Mouse (Mus musculus): ENCODE measurements around the gene Ppp2r3a.

The Ppp2r3a gene

GRCm38 (mm10) chr9:101250981-101251643 lies 483 bp downstream of the Ppp2r3a start:
- peak; percentile 92 for DNase-seq (ENCODE audit: low spot score)

- no peak for DNase-seq (ENCODE audit: low spot score)
These were observed 1.1 kb downstream of the Ppp2r3a start for GRCm38 (mm10) chr9:101250486-101250885.

DNA sequence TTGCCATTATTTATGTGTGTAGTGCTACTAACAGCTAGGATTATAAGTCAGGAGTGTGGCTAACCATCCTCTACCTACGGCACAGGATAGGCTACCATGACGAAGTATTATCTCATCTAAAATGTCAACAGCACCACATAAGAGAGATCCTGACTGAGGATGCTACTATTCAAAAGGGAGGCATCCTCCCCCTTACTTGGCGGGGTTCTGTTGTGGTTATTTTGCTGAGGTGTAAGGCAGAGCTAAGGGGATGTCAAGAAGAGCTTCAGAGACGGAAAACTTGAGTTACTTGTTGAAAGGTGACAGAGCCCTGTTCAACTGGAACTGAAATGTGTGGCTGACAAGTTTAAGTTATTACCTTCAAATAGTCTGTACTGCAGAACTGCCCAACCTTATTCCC lies 2.0 kb downstream of the Ppp2r3a start:
- no peak for DNase-seq (ENCODE audit: low spot score)

- no peak for DNase-seq (ENCODE audit: low spot score)
These were observed 4.1 kb downstream of the Ppp2r3a start for GRCm38 (mm10) chr9:101247541-101247940.

DNA sequence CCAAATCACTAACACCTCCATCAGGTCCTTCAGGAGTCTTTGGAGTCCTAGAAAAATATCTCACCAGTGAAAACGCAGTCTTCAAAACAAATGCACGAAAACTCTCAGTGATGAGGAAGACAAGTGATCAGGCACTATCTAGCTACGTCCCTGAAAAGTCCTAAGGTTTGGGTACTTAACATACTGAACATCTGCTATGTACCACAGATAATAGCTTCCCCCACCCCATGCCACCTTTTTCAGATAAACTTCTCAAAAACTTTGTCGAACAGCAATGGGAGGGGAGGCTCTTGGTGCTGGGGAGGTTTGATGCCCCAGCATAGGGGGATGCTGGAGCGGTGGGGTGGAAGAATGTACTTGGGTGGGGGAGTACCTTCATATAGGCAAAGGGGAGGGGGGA lies 6.1 kb downstream of the Ppp2r3a start:
- no peak for DNase-seq (ENCODE audit: low spot score)

GRCm38 (mm10) chr9:101243711-101244110 lies 7.9 kb downstream of the Ppp2r3a start:
- DNase-seq (ENCODE audit: low spot score) = no peak

DNA sequence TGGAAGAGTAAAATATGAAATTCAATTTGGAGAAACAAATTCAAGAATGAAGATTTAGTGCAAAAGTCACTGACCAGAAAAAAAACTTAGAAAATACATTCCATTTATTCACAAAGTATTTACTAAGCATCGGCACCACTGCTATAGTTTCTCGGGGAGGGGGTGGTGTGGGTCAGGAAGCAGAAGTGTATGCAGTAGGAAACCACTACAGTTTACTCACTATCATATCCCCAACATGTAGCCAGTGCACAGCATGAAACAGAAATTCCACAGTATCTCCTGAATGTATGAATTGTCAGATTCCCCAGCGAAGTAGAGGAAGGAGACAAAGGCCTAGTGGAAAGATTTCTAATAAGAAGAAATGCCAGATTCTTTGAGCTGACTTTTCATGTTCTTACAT lies 11.4 kb downstream of the Ppp2r3a start:
- no peak for DNase-seq (ENCODE audit: low spot score)

DNA sequence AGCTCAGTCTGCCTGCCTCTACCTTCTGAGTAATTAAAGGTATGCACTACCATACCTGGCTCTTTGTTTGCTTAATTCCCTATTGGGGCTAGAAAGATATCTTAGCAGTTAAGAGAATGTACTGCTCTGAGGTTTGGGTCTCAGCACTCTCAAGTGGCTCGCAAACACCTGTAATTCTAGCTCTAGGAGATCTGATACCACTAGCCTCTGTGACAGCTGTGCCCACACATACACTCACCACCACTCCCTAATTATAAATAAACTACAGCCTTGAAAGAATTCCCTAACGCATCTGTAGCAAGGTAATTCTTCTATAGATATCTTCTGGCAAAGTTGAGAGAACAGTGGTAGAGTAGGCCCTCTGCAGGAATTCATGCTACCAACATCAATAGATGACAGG lies 15.8 kb downstream of the Ppp2r3a start:
- DNase-seq (ENCODE audit: low spot score) = no peak

DNA sequence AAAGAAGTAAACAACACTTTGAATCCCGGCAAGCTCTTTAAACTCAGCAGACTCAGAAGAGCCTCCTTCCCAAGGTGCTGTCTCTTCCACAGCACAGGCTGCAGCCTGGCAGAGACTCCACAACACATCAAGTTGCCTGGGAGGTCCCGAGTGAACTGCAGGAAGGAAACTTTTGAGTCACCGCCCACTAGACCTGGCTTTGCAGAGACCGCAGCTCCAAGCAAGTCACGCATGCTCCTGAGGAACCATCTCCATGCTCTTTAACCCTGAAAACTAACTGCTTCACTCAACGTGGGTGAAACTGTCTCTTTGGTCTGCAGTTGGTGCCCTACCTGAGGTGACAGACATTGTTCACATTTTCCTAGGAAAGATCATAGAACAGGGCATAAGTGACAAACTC lies 19.6 kb downstream of the Ppp2r3a start:
- no peak for DNase-seq (ENCODE audit: low spot score)

DNA sequence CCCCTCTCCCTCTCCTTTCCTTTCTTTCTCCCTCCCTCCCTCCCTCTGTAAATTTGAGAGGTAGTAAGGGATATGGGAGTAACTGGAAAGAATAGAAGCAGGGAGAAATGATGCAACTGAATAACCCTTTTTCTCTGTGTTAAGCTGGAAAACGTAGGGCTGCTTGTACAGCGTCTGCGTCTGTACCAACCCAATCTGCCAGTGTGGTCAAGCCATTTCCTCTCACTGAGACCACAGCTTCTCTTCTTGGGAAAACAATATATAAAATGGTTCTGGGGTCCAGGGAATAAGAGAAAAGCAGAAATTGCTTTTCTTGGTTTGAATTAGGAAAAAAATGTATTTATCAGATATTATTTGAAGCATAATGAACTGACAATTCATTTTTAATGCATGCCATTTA lies 21.6 kb downstream of the Ppp2r3a start:
- no peak for DNase-seq (ENCODE audit: low spot score)

DNA sequence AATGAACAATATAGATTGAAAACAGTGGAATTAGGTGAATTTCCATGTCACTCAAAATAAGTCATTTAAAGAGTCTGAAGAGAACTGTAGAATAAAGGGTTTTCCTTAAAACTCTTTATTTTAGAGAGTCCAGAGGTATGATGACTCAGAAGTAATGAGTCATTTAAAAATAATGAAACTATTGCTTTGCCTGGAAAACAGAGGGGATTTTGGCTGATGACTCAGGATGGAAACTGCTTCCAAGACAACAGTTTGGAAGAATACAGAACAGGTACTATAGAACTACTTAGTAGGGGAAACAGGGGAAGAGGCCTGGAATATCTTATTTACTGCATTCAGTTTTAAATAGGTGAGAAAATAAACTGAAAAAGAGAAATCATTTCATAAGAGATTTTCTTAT lies 22.7 kb downstream of the Ppp2r3a start:
- no peak for DNase-seq (ENCODE audit: low spot score)

DNA sequence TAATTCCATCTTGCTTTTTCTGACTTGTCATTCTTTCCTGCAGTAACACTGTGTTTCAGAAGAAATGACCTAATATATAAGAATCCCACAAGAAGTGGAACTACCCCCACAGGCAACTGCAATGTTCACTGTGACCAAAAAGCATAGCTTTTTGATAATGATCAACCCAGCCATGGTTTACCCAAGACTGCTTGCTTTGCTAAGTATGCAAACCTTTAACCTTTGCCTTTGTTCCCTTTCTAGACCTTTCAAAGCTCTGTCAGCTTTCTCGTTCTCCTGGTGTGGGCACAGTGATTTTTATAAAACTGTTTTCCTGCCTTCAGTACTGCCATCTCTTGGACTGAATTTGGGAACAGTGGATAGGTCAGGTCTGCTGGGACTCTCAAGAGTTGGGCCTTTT lies 43.6 kb downstream of the Ppp2r3a start:
- peak; percentile 70 for DNase-seq (ENCODE audit: low spot score)

- no peak for DNase-seq (ENCODE audit: low spot score)
These were observed 45.1 kb downstream of the Ppp2r3a start for GRCm38 (mm10) chr9:101206516-101206915.

GRCm38 (mm10) chr9:101205216-101205615 lies 46.4 kb downstream of the Ppp2r3a start:
- no peak for DNase-seq (ENCODE audit: low spot score)

GRCm38 (mm10) chr9:101204059-101204458 lies 47.5 kb downstream of the Ppp2r3a start:
- no peak for DNase-seq (ENCODE audit: low spot score)

DNA sequence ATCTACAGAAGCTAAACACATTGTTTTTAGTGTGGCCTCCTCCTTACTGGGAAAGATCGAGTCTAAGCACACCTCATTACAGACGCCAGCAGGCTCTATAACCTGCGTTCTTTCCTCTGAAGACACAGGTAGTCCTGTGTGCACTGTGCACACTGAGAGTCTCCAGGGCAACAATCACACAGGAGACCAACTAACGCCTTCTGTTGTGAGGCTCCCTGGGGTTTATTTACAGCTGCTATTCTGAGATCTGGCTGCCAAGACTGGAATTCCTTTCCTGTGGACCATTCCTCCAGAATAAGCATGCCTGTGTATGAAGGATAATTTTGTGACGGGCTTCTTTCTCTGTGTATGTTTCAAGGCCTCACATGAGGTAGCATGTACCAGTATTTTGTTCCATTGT lies 51.0 kb downstream of the Ppp2r3a start:
- no peak for DNase-seq (ENCODE audit: low spot score)

DNA sequence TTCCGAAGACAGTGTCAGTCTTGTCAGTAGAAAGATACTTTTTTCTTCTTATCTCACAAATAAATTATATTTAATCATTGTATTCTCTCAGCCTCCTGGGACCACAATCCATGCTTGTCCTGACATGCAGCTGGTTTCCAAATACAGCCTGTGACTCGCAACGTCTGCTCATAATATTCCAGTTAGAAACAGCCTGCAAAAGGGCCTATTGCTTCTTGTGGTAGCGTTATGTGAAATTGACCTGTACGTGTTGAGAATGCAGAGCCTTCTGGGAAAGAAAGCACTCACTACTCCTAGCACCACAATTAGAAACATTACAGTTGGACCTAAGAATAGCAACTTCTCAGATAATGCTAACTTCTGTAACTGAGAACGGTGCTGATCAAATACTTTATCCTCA lies 52.8 kb downstream of the Ppp2r3a start:
- no peak for DNase-seq (ENCODE audit: low spot score)

DNA sequence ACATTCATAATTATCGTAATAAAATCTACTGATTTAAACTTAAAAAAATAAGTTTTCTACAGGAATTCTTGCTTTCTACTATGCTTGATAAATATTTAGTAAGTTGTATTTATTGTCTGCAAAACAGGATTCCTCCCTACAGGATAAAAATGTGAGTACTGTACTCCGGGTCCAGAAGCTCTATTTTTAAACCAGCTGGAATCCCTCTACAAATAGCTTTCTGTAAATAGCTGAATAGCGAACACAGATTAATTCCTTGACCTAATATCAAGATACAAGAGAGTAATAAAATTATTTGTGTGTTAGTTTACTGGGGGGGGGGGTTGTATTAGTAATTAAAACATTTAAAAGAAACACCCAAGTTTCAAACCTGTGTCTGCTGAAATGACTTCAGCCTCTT lies 53.3 kb downstream of the Ppp2r3a start:
- no peak for DNase-seq (ENCODE audit: low spot score)

- DNase-seq (ENCODE audit: low spot score) = peak; percentile 76
These were observed 69.5 kb downstream of the Ppp2r3a start for GRCm38 (mm10) chr9:101181962-101182701.

GRCm38 (mm10) chr9:101181291-101181690 lies 70.3 kb downstream of the Ppp2r3a start:
- DNase-seq (ENCODE audit: low spot score) = no peak

DNA sequence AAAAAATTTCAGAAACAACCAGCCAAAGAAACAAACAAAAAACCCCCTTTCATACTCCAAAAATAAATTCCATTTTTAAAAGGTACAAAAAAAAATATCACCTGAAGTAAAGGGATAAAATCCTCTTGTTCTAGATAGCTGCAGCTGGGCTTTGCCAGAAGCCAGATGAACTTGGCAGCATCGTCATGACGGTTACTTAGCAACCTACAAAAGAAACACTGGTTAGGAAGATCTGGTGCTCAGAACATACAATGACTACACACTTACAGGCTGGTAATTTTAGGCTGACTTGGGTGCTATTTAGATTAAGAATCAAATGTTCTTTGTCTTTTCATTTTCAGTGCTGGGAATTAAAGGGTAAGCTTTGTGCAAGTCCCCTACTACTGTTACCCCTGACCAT lies 71.4 kb downstream of the Ppp2r3a start:
- DNase-seq (ENCODE audit: low spot score) = no peak

DNA sequence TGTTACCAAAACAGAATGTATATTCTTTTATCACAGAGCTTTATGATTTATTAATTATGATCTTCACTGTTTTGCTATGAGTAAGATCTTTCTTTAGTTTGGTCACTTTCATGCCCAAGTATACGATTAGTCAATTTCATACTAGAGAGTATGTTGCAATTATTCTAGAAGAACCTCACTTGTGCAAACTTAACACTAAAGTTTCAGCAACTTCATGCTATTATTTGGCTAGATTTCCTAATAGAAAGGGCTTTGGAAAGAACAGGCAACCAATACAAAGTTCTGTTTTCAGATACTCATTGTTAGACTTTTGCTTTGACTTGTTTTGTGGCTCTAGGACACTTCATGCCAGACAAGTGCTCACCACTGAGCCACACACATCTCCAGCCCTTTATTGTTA lies 91.0 kb downstream of the Ppp2r3a start:
- DNase-seq (ENCODE audit: low spot score) = no peak

GRCm38 (mm10) chr9:101160092-101160491 lies 91.5 kb downstream of the Ppp2r3a start:
- DNase-seq (ENCODE audit: low spot score) = no peak

DNA sequence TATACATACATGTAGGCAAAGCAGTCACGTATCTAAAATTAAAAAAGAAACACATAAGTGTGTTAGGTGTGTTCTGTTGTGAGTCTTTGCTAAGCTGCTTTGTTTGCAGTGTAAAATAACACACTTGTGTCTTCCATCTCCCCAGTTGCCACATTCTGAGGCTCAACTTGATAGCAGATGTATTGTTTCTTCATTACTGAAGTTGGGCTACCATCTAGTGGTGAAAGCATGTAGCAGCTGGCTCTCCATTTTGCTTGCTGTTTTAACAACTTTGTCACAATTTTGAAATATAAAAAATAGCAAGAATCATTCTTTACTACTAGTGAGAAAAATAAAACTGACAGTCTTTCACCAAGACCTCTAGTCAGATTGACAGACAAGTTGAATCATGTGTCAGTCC lies 92.2 kb downstream of the Ppp2r3a start:
- no peak for DNase-seq (ENCODE audit: low spot score)

Measured in yolk sac, embryonic 10.5 days (tissue).